Comparison of ENCODE assay signal across 10 mouse cellular contexts in genomic region chr8:12031796-12032195, GRCm38 (mm10).
A peak's percentile ranks its signal among the peaks of the same experiment; 100 is the strongest.
DNase-seq lines count a peak whose midpoint lies in the region; ATAC-seq and TF ChIP-seq lines count a peak whose summit lies in the region.
"Had no signal": no experiment of that assay in that cellular context is flagged by ENCODE, and none has a peak within 500 bp of the region (broad histone marks: within the 10 kb centered on the region; RNA-seq: fewer than 3 reads in every experiment).

No protein-coding gene starts in this region.

- no peaks in the 10 kb centered on the region for H3K27me3 ChIP-seq in heart, embryonic 14.5 days (ENCODE audit: control insufficient read depth, insufficient read depth, low read length)
- no peaks in the 10 kb centered on the region; the same call in 1 of the 2 replicates for H3K27me3 ChIP-seq in heart, embryonic 12.5 days (replicated peaks)
- H3K27me3 ChIP-seq in midbrain, postnatal 0 days (ENCODE audit: insufficient read depth, low read length) = no peaks in the 10 kb centered on the region
- peaks cover 31% of the 10 kb centered on the region for H3K27me3 ChIP-seq in midbrain, embryonic 13.5 days
- H3K27me3 ChIP-seq in lung, embryonic 16.5 days (ENCODE audit: control insufficient read depth, insufficient read depth, low read depth, low read length) = no peaks in the 10 kb centered on the region

- no peaks in the 10 kb centered on the region for H3K9me3 ChIP-seq in heart, embryonic 14.5 days (ENCODE audit: control insufficient read depth, low read length)
- peaks cover 7% of the 10 kb centered on the region for H3K9me3 ChIP-seq in heart, embryonic 12.5 days (replicated peaks)
- no peaks in the 10 kb centered on the region for H3K9me3 ChIP-seq in midbrain, postnatal 0 days (ENCODE audit: low read length)
- no peaks in the 10 kb centered on the region for H3K9me3 ChIP-seq in midbrain, embryonic 13.5 days
- H3K9me3 ChIP-seq in lung, embryonic 16.5 days (ENCODE audit: control insufficient read depth, low read length) = peaks cover 2% of the 10 kb centered on the region
- H3K9me3 ChIP-seq: hindbrain, embryonic 10.5 days had no signal

- H3K4me2 ChIP-seq in heart, embryonic 14.5 days (ENCODE audit: low read length) = no peak overlapping the region
- no peak overlapping the region for H3K4me2 ChIP-seq in heart, embryonic 12.5 days
- no peak overlapping the region for H3K4me2 ChIP-seq in midbrain, postnatal 0 days (ENCODE audit: low read depth, low read length, poor library complexity, severe bottlenecking)
- H3K4me2 ChIP-seq in midbrain, embryonic 13.5 days (replicated peaks) = no peak overlapping the region
- H3K4me2 ChIP-seq in lung, embryonic 16.5 days (ENCODE audit: low read depth, low read length) = no peak overlapping the region

- no peaks in the 10 kb centered on the region for H3K36me3 ChIP-seq in heart, embryonic 14.5 days (ENCODE audit: control insufficient read depth, insufficient read depth, low read length)
- H3K36me3 ChIP-seq in heart, embryonic 12.5 days = no peaks in the 10 kb centered on the region
- H3K36me3 ChIP-seq in midbrain, postnatal 0 days (ENCODE audit: insufficient read depth, low read length) = no peaks in the 10 kb centered on the region
- no peaks in the 10 kb centered on the region for H3K36me3 ChIP-seq in midbrain, embryonic 13.5 days
- no peaks in the 10 kb centered on the region for H3K36me3 ChIP-seq in lung, embryonic 16.5 days (ENCODE audit: control insufficient read depth, insufficient read depth, low read length)
- H3K36me3 ChIP-seq: hindbrain, embryonic 10.5 days had no signal

- no peak overlapping the region for H3K4me3 ChIP-seq in heart, embryonic 14.5 days (ENCODE audit: control insufficient read depth in 1 of 2, insufficient read depth in 1 of 2, low read depth in 1 of 2, low read length in 2 of 2)
- H3K4me3 ChIP-seq in heart, embryonic 12.5 days = no peak overlapping the region
- H3K4me3 ChIP-seq in midbrain, postnatal 0 days (ENCODE audit: low read depth, low read length) = no peak overlapping the region
- no peak overlapping the region for H3K4me3 ChIP-seq in midbrain, embryonic 13.5 days (replicated peaks)
- H3K4me3 ChIP-seq in lung, embryonic 16.5 days (ENCODE audit: low read length) = no peak overlapping the region
- H3K4me3 ChIP-seq: hindbrain, embryonic 10.5 days; megakaryocyte, embryonic 14.5 days had no signal

- no peak overlapping the region for H3K27ac ChIP-seq in heart, embryonic 14.5 days (replicated peaks in 1 of 2; ENCODE audit: control insufficient read depth in 1 of 2, insufficient read depth in 1 of 2, low read depth in 2 of 2, low read length in 2 of 2)
- no peak overlapping the region for H3K27ac ChIP-seq in heart, embryonic 12.5 days (ENCODE audit: poor library complexity, severe bottlenecking)
- no peak overlapping the region for H3K27ac ChIP-seq in midbrain, postnatal 0 days (ENCODE audit: low read depth, low read length)
- no peak overlapping the region for H3K27ac ChIP-seq in midbrain, embryonic 13.5 days
- peak overlapping the region; percentile 36 for H3K27ac ChIP-seq in lung, embryonic 16.5 days (ENCODE audit: low read length)
- H3K27ac ChIP-seq: hindbrain, embryonic 10.5 days had no signal

- no peak overlapping the region for H3K9ac ChIP-seq in heart, embryonic 14.5 days (ENCODE audit: low read length)
- H3K9ac ChIP-seq in heart, embryonic 12.5 days = no peak overlapping the region
- no peak overlapping the region for H3K9ac ChIP-seq in midbrain, postnatal 0 days (replicated peaks; ENCODE audit: low read length, poor library complexity, severe bottlenecking)
- H3K9ac ChIP-seq in midbrain, embryonic 13.5 days (replicated peaks) = no peak overlapping the region
- H3K9ac ChIP-seq in lung, embryonic 16.5 days (ENCODE audit: low read length) = no peak overlapping the region

- peak; percentile 61 for DNase-seq in midbrain, postnatal 0 days (ENCODE audit: low spot score)
- DNase-seq in telencephalon, adult 2 months (ENCODE audit: low read depth, low spot score) = peak; percentile 58
- no peak for DNase-seq in adrenal gland, postnatal 10 days
- DNase-seq in layer of hippocampus, postnatal 36 days = no peak

- TF ChIP-seq CTCF in midbrain, postnatal 0 days (IDR thresholded peaks at IDR 0.05) = no peak

- ATAC-seq in heart, embryonic 14.5 days (ENCODE audit: insufficient number of reproducible peaks, insufficient read depth, low FRiP score, low read depth) = peak; percentile 34; the same call in 1 of the 2 replicates
- ATAC-seq in heart, embryonic 12.5 days (ENCODE audit: insufficient number of reproducible peaks, low FRiP score) = no peak
- ATAC-seq in midbrain, postnatal 0 days (ENCODE audit: low FRiP score) = no peak
- no peak for ATAC-seq in midbrain, embryonic 13.5 days
- ATAC-seq in lung, embryonic 16.5 days (ENCODE audit: low read depth) = peak; percentile 81

- WGBS in heart, embryonic 14.5 days = 12% methylated on average over 3 of the region's 3 CpGs
- WGBS in heart, embryonic 12.5 days = 16% methylated on average over 3 of the region's 3 CpGs
- 64% methylated on average over 3 of the region's 3 CpGs for WGBS in midbrain, postnatal 0 days
- 76% methylated on average over 3 of the region's 3 CpGs for WGBS in midbrain, embryonic 13.5 days
- 25% methylated on average over 3 of the region's 3 CpGs for whole genome bisulfite sequencing in lung, embryonic 16.5 days

- peaks cover 6 to 10% of the 10 kb centered on the region in 2 experiments; a peak in 3 of 4 replicates for H3K4me1 ChIP-seq in heart, embryonic 14.5 days (ENCODE audit: control insufficient read depth in 2 of 2, insufficient read depth in 2 of 2, low read length in 2 of 2)
- H3K4me1 ChIP-seq in heart, embryonic 12.5 days (replicated peaks) = peaks cover 10% of the 10 kb centered on the region
- 0 out of 2 replicates have a peak, but pooled peaks cover 5% of the 10 kb centered on the region for H3K4me1 ChIP-seq in midbrain, postnatal 0 days (ENCODE audit: insufficient read depth, low read length)
- peaks cover 21% of the 10 kb centered on the region for H3K4me1 ChIP-seq in midbrain, embryonic 13.5 days (replicated peaks)
- peaks cover 18% of the 10 kb centered on the region; the same call in 1 of the 2 replicates for H3K4me1 ChIP-seq in lung, embryonic 16.5 days (replicated peaks; ENCODE audit: control insufficient read depth, insufficient read depth, low read length)

Comparison
In these comparisons a context has a peak if more than half of its experiments do, and no peak if none do; other contexts are left out.
1. ATAC-seq: peak in heart, embryonic 14.5 days (single experiment) and lung, embryonic 16.5 days (single experiment); none in heart, embryonic 12.5 days (single experiment), midbrain, postnatal 0 days (single experiment) and midbrain, embryonic 13.5 days (single experiment).
2. DNase-seq: peak in midbrain, postnatal 0 days (single experiment) and telencephalon, adult 2 months (single experiment); none in adrenal gland, postnatal 10 days (single experiment) and layer of hippocampus, postnatal 36 days (0 of 2).